Mouse (Mus musculus) E14TG2a.4 (cell line): ENCODE data around the gene Tet2.

Experiments
- H3K27me3 ChIP-seq: 2 replicates; pipeline ENCODE4 v1.6.1; 2014; ENCODE audit warnings: low read length, control low read depth; ENCODE audit not compliant: insufficient read depth
- H3K36me3 ChIP-seq: 2 replicates; pipeline ENCODE4 v1.6.1; 2014; ENCODE audit warnings: low read length, control low read depth; ENCODE audit not compliant: insufficient read depth
- H3K4me1 ChIP-seq: replicated peaks from 2 replicates; pipeline ENCODE4 v1.6.1; 2014; ENCODE audit warnings: low read depth, low read length, control low read depth
- H3K4me3 ChIP-seq: replicated peaks from 2 replicates; pipeline ENCODE4 v1.5.1; 2014; ENCODE audit warnings: mild to moderate bottlenecking, low read length
- H3K9me3 ChIP-seq: 2 replicates; pipeline ENCODE4 v1.6.1; 2014; ENCODE audit warnings: low read length, control low read depth
- CTCF ChIP-seq: conservative IDR thresholded peaks from 2 replicates; pipeline ENCODE4 v1.5.1; 2014; ENCODE audit warnings: low read length
- NANOG ChIP-seq: IDR thresholded peaks from 2 replicates; pipeline ENCODE4 v1.6.1; 2014; ENCODE audit warnings: borderline replicate concordance, low read length, mixed read lengths
- POU5F1 ChIP-seq: IDR thresholded peaks from 2 replicates; pipeline ENCODE4 v1.6.1; 2014; ENCODE audit warnings: low read length, borderline replicate concordance

Tet2 gene

GRCm38 (mm10) chr3:133554552-133555067 lies 9.7 kb upstream of the Tet2 start:
- Histone ChIP-seq H3K4me1 (peaks cover 18% of the 10 kb centered on the region), H3K27me3 (no peaks in the 10 kb centered on the region), H3K36me3 (no peaks in the 10 kb centered on the region), H3K9me3 (no peaks in the 10 kb centered on the region), H3K4me3 (no peak overlapping the region)
- no peak for TF ChIP-seq POU5F1
- no peak for TF ChIP-seq NANOG
- no peak for TF ChIP-seq CTCF

GRCm38 (mm10) chr3:133554092-133554491 lies 9.2 kb upstream of the Tet2 start:
- no peaks in the 10 kb centered on the region for H3K36me3 ChIP-seq
- no peak overlapping the region for H3K4me3 ChIP-seq
- H3K4me1 ChIP-seq: peaks cover 17% of the 10 kb centered on the region
- no peak for TF ChIP-seq CTCF
- TF ChIP-seq POU5F1: no peak
- TF ChIP-seq NANOG: no peak
- no peaks in the 10 kb centered on the region for H3K27me3 ChIP-seq
- no peaks in the 10 kb centered on the region for H3K9me3 ChIP-seq

- Histone ChIP-seq H3K27me3 (no peaks in the 10 kb centered on the region), H3K36me3 (no peaks in the 10 kb centered on the region), H3K4me1 (peaks cover 16% of the 10 kb centered on the region), H3K9me3 (no peaks in the 10 kb centered on the region), H3K4me3 (no peak overlapping the region)
- TF ChIP-seq POU5F1 (no peak), NANOG (no peak), CTCF (peak; percentile 64)
Measured at GRCm38 (mm10) chr3:133551941-133552340, 7.0 kb upstream of the Tet2 start.

- Histone ChIP-seq H3K36me3 (no peaks in the 10 kb centered on the region), H3K4me3 (no peak overlapping the region), H3K4me1 (peaks cover 10% of the 10 kb centered on the region), H3K9me3 (no peaks in the 10 kb centered on the region), H3K27me3 (no peaks in the 10 kb centered on the region)
- TF ChIP-seq NANOG (no peak), CTCF (no peak), POU5F1 (no peak)
Measured at GRCm38 (mm10) chr3:133549385-133550170, 4.6 kb upstream of the Tet2 start.

GRCm38 (mm10) chr3:133548613-133549012 lies 3.7 kb upstream of the Tet2 start:
- Histone ChIP-seq H3K4me1 (peaks cover 10% of the 10 kb centered on the region), H3K4me3 (no peak overlapping the region), H3K27me3 (no peaks in the 10 kb centered on the region), H3K9me3 (no peaks in the 10 kb centered on the region), H3K36me3 (no peaks in the 10 kb centered on the region)
- TF ChIP-seq NANOG (no peak), CTCF (no peak), POU5F1 (no peak)

- Histone ChIP-seq H3K36me3 (no peaks in the 10 kb centered on the region), H3K4me3 (no peak overlapping the region), H3K27me3 (no peaks in the 10 kb centered on the region), H3K9me3 (no peaks in the 10 kb centered on the region), H3K4me1 (peaks cover 21% of the 10 kb centered on the region)
- TF ChIP-seq CTCF: no peak
- no peak for TF ChIP-seq NANOG
- TF ChIP-seq POU5F1: no peak
Measured at GRCm38 (mm10) chr3:133546790-133547189, 1.9 kb upstream of the Tet2 start.

- Histone ChIP-seq H3K4me3 (peak overlapping the region; percentile 94), H3K36me3 (no peaks in the 10 kb centered on the region), H3K27me3 (no peaks in the 10 kb centered on the region), H3K9me3 (no peaks in the 10 kb centered on the region), H3K4me1 (peaks cover 36% of the 10 kb centered on the region)
- TF ChIP-seq POU5F1 (no peak), CTCF (no peak), NANOG (no peak)
Measured at GRCm38 (mm10) chr3:133545304-133545666, 346 bp upstream of the Tet2 start.

- H3K27me3 ChIP-seq: no peaks in the 10 kb centered on the region
- peaks cover 39% of the 10 kb centered on the region for H3K4me1 ChIP-seq
- peak overlapping the region; percentile 94 for H3K4me3 ChIP-seq
- no peaks in the 10 kb centered on the region for H3K36me3 ChIP-seq
- TF ChIP-seq NANOG: no peak
- TF ChIP-seq CTCF: no peak
- TF ChIP-seq POU5F1: no peak
- H3K9me3 ChIP-seq: no peaks in the 10 kb centered on the region
Measured at GRCm38 (mm10) chr3:133544131-133544550, 798 bp downstream of the Tet2 start.
